Mouse (Mus musculus) ES-E14 (cell line): ENCODE measurements around the gene Tmem265.

Experiments
- CHD2 ChIP-seq: IDR thresholded peaks from 2 replicates; pipeline ENCODE4 v1.6.1; 2014; ENCODE audit warnings: mild to moderate bottlenecking, low read depth, low read length, inconsistent platforms
- HCFC1 ChIP-seq: IDR thresholded peaks from 2 replicates; pipeline ENCODE4 v1.6.1; 2012; ENCODE audit warnings: low read length, inconsistent platforms, borderline replicate concordance; ENCODE audit not compliant: insufficient read depth
- ZC3H11A ChIP-seq: IDR thresholded peaks from 2 replicates; pipeline ENCODE4 v1.6.1; 2012; ENCODE audit warnings: low read depth, mild to moderate bottlenecking, inconsistent platforms, low read length, borderline replicate concordance
- ZNF384 ChIP-seq: IDR thresholded peaks from 2 replicates; pipeline ENCODE4 v1.6.1; 2012; ENCODE audit warnings: low read depth, low read length, inconsistent platforms

DNA sequence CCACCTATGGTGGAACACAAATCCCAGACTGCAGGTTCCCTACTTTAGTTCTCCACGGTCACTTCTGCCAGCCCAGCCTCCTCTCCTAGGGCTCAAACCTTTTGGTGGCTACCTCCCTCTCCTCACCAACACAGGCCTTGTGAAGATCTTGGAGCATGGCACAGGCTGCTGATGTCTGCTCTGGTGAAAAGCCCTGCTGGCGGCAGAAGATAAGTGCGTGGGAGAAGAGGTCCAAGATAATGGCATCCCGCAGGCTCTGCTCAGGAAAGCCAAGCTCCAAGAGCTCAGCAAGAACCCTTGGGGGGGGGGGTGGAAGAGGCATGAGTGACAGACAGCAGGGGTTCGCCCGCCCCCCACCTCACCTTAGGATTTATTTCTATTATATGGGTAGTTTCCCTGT is 25.0 kb downstream of the Tmem265 start:
- TF ChIP-seq CHD2 (no peak), HCFC1 (no peak), ZC3H11A (no peak), ZNF384 (no peak)
